Mouse (Mus musculus) stomach, embryonic 16.5 days (tissue): ENCODE results near the gene Zfp825. TPM values are rescaled to one million over a fixed set of nuclear protein-coding genes. Genes with fewer than 3 reads are reported as not detected.
"Not testable (repeated sequence)": the region's sequence is repeated elsewhere in the genome, so short reads cannot be mapped to it uniquely, and the experiment has no call there.

Source experiments
- ATAC-seq: fragments of 200-750 bp; cut with Nextera tagmentation; 2 replicates; pipeline ENCODE4 v1.8.0; 2017; ENCODE audit warnings: moderate number of reproducible peaks, moderate TSS enrichment; ENCODE audit not compliant: insufficient read depth, low FRiP score
- H3K27ac ChIP-seq: fragments of 300-500 bp; sonication (generic); 2 replicates; pipeline ENCODE4 v1.5.1; 2014; ENCODE audit warnings: low read length
- H3K27me3 ChIP-seq: fragments of 300-500 bp; sonication (generic); 2 replicates; pipeline ENCODE4 v1.6.1; 2014; ENCODE audit warnings: low read length, control low read depth, mixed read lengths; ENCODE audit not compliant: control insufficient read depth, insufficient read depth
- H3K36me3 ChIP-seq: fragments of 300-500 bp; sonication (generic); 2 replicates; pipeline ENCODE4 v1.6.1; 2014; ENCODE audit warnings: low read length; ENCODE audit not compliant: control insufficient read depth, insufficient read depth
- H3K4me1 ChIP-seq: fragments of 300-500 bp; sonication (generic); 2 replicates; pipeline ENCODE4 v1.6.1; 2014; ENCODE audit warnings: low read length, control low read depth, mixed read lengths; ENCODE audit not compliant: control insufficient read depth, insufficient read depth
- H3K4me2 ChIP-seq: fragments of 300-500 bp; sonication (generic); 2 replicates; pipeline ENCODE4 v1.6.1; 2014; ENCODE audit warnings: low read depth, low read length, mixed read lengths
- H3K4me3 ChIP-seq: fragments of 300-500 bp; sonication (generic); replicated peaks from 2 replicates; pipeline ENCODE4 v1.5.1; 2014; ENCODE audit warnings: mild to moderate bottlenecking, low read length
- H3K9ac ChIP-seq: fragments of 300-500 bp; sonication (generic); 2 replicates; pipeline ENCODE4 v1.6.1; 2014; ENCODE audit warnings: low read length
- H3K9me3 ChIP-seq: fragments of 300-500 bp; sonication (generic); replicated peaks from 2 replicates; pipeline ENCODE4 v1.6.1; 2016; ENCODE audit warnings: low read length, control low read depth; ENCODE audit not compliant: control insufficient read depth
- WGBS: fragments of 180-500 bp; shearing (Covaris S2); extraction: QIAGEN DNeasy Blood & Tissue Kit; methylation state at CpG from one replicate; pipeline ENCODE4 v1.1.7; 2014; 5-methylcytosine and 5-hydroxymethylcytosine counted together
- polyA plus RNA-seq: library from polyadenylated mRNA; unstranded; fragments of >200 nt; fragmentation: Nextera tagmentation; extraction: Ambion mirVana; gene quantifications from 2 replicates; pipeline ENCODE4 v1.2.1, GENCODE M21; 2015

Gene Zfp825
- 15.7 and 18.2 TPM in 2 replicates for polyA plus RNA-seq

GRCm38 (mm10) chr13:74493911-74494679 is at the start of gene Zfp825:
Gene Zfp825 (minus strand): TSS chr13:74493992.
- peak within 1 kb of the TSS; percentile 94 for H3K27ac ChIP-seq
- 0% methylated on average over 23 of the region's 23 CpGs for WGBS

GRCm38 (mm10) chr13:74535418-74535817 is 41.6 kb upstream of the Zfp825 start:
- not testable (repeated sequence) for H3K9ac ChIP-seq, H3K27ac ChIP-seq, H3K4me1 ChIP-seq, ATAC-seq, H3K4me2 ChIP-seq, H3K9me3 ChIP-seq, H3K4me3 ChIP-seq, H3K36me3 ChIP-seq, H3K27me3 ChIP-seq
- 89% methylated on average over 3 of the region's 3 CpGs for WGBS

More at GRCm38 (mm10) chr13:74493911-74494679, at the start of gene Zfp825:
- H3K4me2 ChIP-seq, result peak within 1 kb of the TSS; percentile 90
- H3K36me3 ChIP-seq, result no peaks in the 10 kb centered on the region
- peak within 1 kb of the TSS; percentile 87 for H3K9ac ChIP-seq
- no peaks in the 10 kb centered on the region for H3K4me1 ChIP-seq
- H3K27me3 ChIP-seq, result no peaks in the 10 kb centered on the region
- ATAC-seq, result peak; percentile 97
- peak within 1 kb of the TSS; percentile 62 for H3K4me3 ChIP-seq
- no peaks in the 10 kb centered on the region for H3K9me3 ChIP-seq

GRCm38 (mm10) chr13:74534864-74535263 is 41.1 kb upstream of the Zfp825 start:
- 0 out of 2 replicates have a peak, but pooled peaks have one; percentile 47 for ATAC-seq

GRCm38 (mm10) chr13:74534096-74534495 is 40.3 kb upstream of the Zfp825 start:
- H3K27ac ChIP-seq, result no peak overlapping the region
- no peaks in the 10 kb centered on the region for H3K4me1 ChIP-seq
- H3K27me3 ChIP-seq, result no peaks in the 10 kb centered on the region
- H3K9me3 ChIP-seq, result 0 out of 2 replicates have a peak, but pooled peaks cover 4% of the 10 kb centered on the region
- H3K4me2 ChIP-seq, result no peak overlapping the region
- no peak for ATAC-seq
- no peaks in the 10 kb centered on the region for H3K36me3 ChIP-seq
- no peak overlapping the region for H3K9ac ChIP-seq
- WGBS, result 91% methylated on average over 15 of the region's 15 CpGs
- no peak overlapping the region for H3K4me3 ChIP-seq

More at GRCm38 (mm10) chr13:74534864-74535263, 41.1 kb upstream of the Zfp825 start:
- 12% methylated on average over 3 of the region's 3 CpGs for WGBS
- not testable (repeated sequence) for H3K9me3 ChIP-seq, H3K27ac ChIP-seq, H3K27me3 ChIP-seq, H3K4me2 ChIP-seq, H3K36me3 ChIP-seq, H3K4me1 ChIP-seq, H3K9ac ChIP-seq, H3K4me3 ChIP-seq

- not testable (repeated sequence) for H3K9ac ChIP-seq, H3K36me3 ChIP-seq, H3K4me2 ChIP-seq, ATAC-seq, H3K27me3 ChIP-seq, H3K4me1 ChIP-seq, H3K4me3 ChIP-seq, H3K9me3 ChIP-seq, H3K27ac ChIP-seq
- 25% methylated on average over 1 of the region's 1 CpGs for WGBS
Measured at GRCm38 (mm10) chr13:74531251-74531650, 37.5 kb upstream of the Zfp825 start.

GRCm38 (mm10) chr13:74529372-74529715 is 35.6 kb upstream of the Zfp825 start:
- H3K4me3 ChIP-seq, H3K36me3 ChIP-seq, H3K9me3 ChIP-seq, H3K4me1 ChIP-seq, H3K9ac ChIP-seq, H3K4me2 ChIP-seq, H3K27me3 ChIP-seq, H3K27ac ChIP-seq: not testable (repeated sequence)
- ATAC-seq, result 0 out of 2 replicates have a peak, but pooled peaks have one; percentile 53
- WGBS, result 20% methylated on average over 1 of the region's 1 CpGs

GRCm38 (mm10) chr13:74528519-74529371 is 35.0 kb upstream of the Zfp825 start:
- H3K4me2 ChIP-seq, H3K27ac ChIP-seq, H3K36me3 ChIP-seq, H3K9me3 ChIP-seq, H3K4me1 ChIP-seq, H3K27me3 ChIP-seq, H3K9ac ChIP-seq, H3K4me3 ChIP-seq: not testable (repeated sequence)
- ATAC-seq, result peak; percentile 60; the same call in 1 of the 2 replicates

GRCm38 (mm10) chr13:74522481-74523237 is 28.9 kb upstream of the Zfp825 start:
- no peaks in the 10 kb centered on the region for H3K9me3 ChIP-seq
- peak overlapping the region; percentile 69 for H3K4me2 ChIP-seq
- no peaks in the 10 kb centered on the region for H3K4me1 ChIP-seq
- peak overlapping the region; percentile 76 for H3K9ac ChIP-seq
- peak overlapping the region; percentile 60 for H3K4me3 ChIP-seq
- ATAC-seq, result peak; percentile 97
- no peaks in the 10 kb centered on the region for H3K27me3 ChIP-seq
- WGBS, result 3% methylated on average over 15 of the region's 15 CpGs
- H3K36me3 ChIP-seq, result no peaks in the 10 kb centered on the region
- peak overlapping the region; percentile 93 for H3K27ac ChIP-seq
